Mouse (Mus musculus): ENCODE data around the gene Endog.

- TF ChIP-seq CTCF (IDR thresholded peaks at IDR 0.05; ENCODE audit: low read depth) (no peak), EP300 (optimal IDR thresholded peaks at IDR 0.05) (no peak)
Measured at GRCm38 (mm10) chr2:30130156-30130555, 41.1 kb upstream of the Endog start.
